Mouse (Mus musculus) heart, postnatal 25 days (tissue): ENCODE measurements around the gene Hat1. TPM values are rescaled to one million over a fixed set of nuclear protein-coding genes. Genes with fewer than 3 reads are reported as not detected.
A peak's percentile ranks its signal among the peaks of the same experiment; 100 is the strongest.

Experiments used
- DNase-seq: peaks from one replicate; pipeline ENCODE4 v3.0.0; 2022; ENCODE audit warnings: low spot score
- intact Hi-C: fragments of 180-260 bp; cut with DNase I; formaldehyde crosslinking; loops from one replicate; pipeline ENCODE4 v1.15.1; 2025
- total RNA-seq, 2 experiments: library from RNA; stranded (reverse); gene quantifications; 2 replicates each; pipeline ENCODE4 v1.2.3; 2021

Hat1 gene
- total RNA-seq, 2 experiments from 2014 or later, result 26.6 to 29.6 TPM

- DNase-seq, result no peak
- intact Hi-C loops, result no loop called here
These were observed 14.2 kb upstream of the Hat1 start for GRCm38 (mm10) chr2:71374275-71375155.

- intact Hi-C loops, result no loop called here
- no peak for DNase-seq
These were observed 12.3 kb upstream of the Hat1 start for GRCm38 (mm10) chr2:71376433-71376906.

- intact Hi-C loops, result no loop called here
- DNase-seq, result no peak
These were observed 11.3 kb upstream of the Hat1 start for GRCm38 (mm10) chr2:71377426-71377825.

- DNase-seq, result no peak
These were observed 6.8 kb upstream of the Hat1 start for GRCm38 (mm10) chr2:71381962-71382361.

GRCm38 (mm10) chr2:71383890-71384289, 4.9 kb upstream of the Hat1 start:
- intact Hi-C loops, result no loop called here
- DNase-seq, result no peak

More at GRCm38 (mm10) chr2:71381962-71382361, 6.8 kb upstream of the Hat1 start:
- intact Hi-C loops, result no loop called here

- intact Hi-C loops, result loop anchor here (2.0 to 5.0 kb wide), 2 partner anchors 19 to 65 kb away; partner anchors contain the start of gene Metap1d
- no peak for DNase-seq
These were observed 992 bp upstream of the Hat1 start for GRCm38 (mm10) chr2:71387766-71388165.

- intact Hi-C loops, result loop anchor here (2.0 to 5.0 kb wide), 2 partner anchors 21 to 62 kb away; partner anchors contain the start of gene Metap1d
- DNase-seq, result no peak
These were observed 1.1 kb downstream of the Hat1 start for GRCm38 (mm10) chr2:71389864-71390263.

- intact Hi-C loops, result no loop called here
- no peak for DNase-seq
These were observed 16.9 kb downstream of the Hat1 start for GRCm38 (mm10) chr2:71405613-71406012.

GRCm38 (mm10) chr2:71418760-71419280, 30.1 kb downstream of the Hat1 start:
- intact Hi-C loops, result no loop called here
- no peak for DNase-seq

- no peak for DNase-seq
- intact Hi-C loops, result no loop called here
These were observed 30.6 kb downstream of the Hat1 start for GRCm38 (mm10) chr2:71419408-71419807.

GRCm38 (mm10) chr2:71420895-71421425, 32.2 kb downstream of the Hat1 start:
- DNase-seq, result no peak
- intact Hi-C loops, result no loop called here

GRCm38 (mm10) chr2:71424545-71424944, 35.8 kb downstream of the Hat1 start:
- intact Hi-C loops, result no loop called here
- no peak for DNase-seq

GRCm38 (mm10) chr2:71435440-71435839, 46.7 kb downstream of the Hat1 start:
- intact Hi-C loops, result no loop called here
- DNase-seq, result no peak

GRCm38 (mm10) chr2:71443376-71443775, 54.6 kb downstream of the Hat1 start:
- intact Hi-C loops, result no loop called here
- no peak for DNase-seq

- intact Hi-C loops, result no loop called here
- no peak for DNase-seq
These were observed 56.9 kb downstream of the Hat1 start for GRCm38 (mm10) chr2:71445536-71446196.

- no peak for DNase-seq
- intact Hi-C loops, result loop anchor here (5.0 kb wide), 3 partner anchors 62 to 98 kb away; partner anchors contain the start of genes Dlx2 and Hat1
These were observed 60.8 kb downstream of the Hat1 start for GRCm38 (mm10) chr2:71449604-71450003.

- intact Hi-C loops, result loop anchor here (5.0 kb wide), 3 partner anchors 64 to 96 kb away; partner anchors contain the start of genes Dlx2 and Hat1
- DNase-seq, result no peak
These were observed 63.0 kb downstream of the Hat1 start for GRCm38 (mm10) chr2:71451761-71452160.

- intact Hi-C loops, result loop anchor here (5.0 kb wide), 3 partner anchors 66 to 94 kb away; partner anchors contain the start of genes Dlx2 and Hat1
These were observed 64.6 kb downstream of the Hat1 start, which contains the start of gene Metap1d for GRCm38 (mm10) chr2:71453161-71453916. Gene Metap1d, plus strand, starts transcription at chr2:71453276.

GRCm38 (mm10) chr2:71453917-71454260, 65.1 kb downstream of the Hat1 start:
- intact Hi-C loops, result loop anchor here (5.0 kb wide), 3 partner anchors 67 to 93 kb away; partner anchors contain the start of genes Dlx2 and Hat1

More at GRCm38 (mm10) chr2:71453161-71453916, 64.6 kb downstream of the Hat1 start, which contains the start of gene Metap1d:
- peak; percentile 85 for DNase-seq

More at GRCm38 (mm10) chr2:71453917-71454260, 65.1 kb downstream of the Hat1 start:
- no peak for DNase-seq
